Mouse (Mus musculus): ENCODE measurements around the gene Tbc1d22a. TPM values are rescaled to one million over a fixed set of nuclear protein-coding genes. Genes with fewer than 3 reads are reported as not detected.

Gene Tbc1d22a
- polyA plus RNA-seq, 1 experiment from 2014 or later = 9.1 TPM

DNA sequence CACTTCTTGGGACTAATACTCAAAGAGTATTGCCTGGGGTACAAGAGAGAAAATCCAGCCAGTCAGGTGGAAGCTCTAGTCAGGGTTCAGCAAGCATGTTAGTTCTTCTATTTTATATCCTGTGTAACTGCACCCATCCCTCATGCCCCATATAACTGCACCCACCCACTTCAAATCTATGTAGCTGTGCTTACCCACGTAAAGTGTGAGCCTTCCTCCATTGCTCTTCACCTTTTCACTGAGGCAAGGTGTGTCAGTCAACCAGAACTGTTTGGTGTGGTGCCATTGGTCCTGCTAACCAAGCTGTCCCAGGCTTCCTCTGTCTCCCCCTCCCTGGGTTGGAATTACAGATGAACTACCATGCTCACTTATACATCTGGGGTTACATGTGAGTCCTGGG lies 16.9 kb downstream of the Tbc1d22a start:
- WGBS = 86% methylated on average over 1 of the region's 1 CpGs
- peaks cover 2 to 10% of the 10 kb centered on the region in 2 experiments; a peak in 2 of 4 replicates for H3K4me1 ChIP-seq (ENCODE audit: control insufficient read depth in 2 of 2, insufficient read depth in 2 of 2, low read length in 2 of 2)
- no peak overlapping the region for H3K9ac ChIP-seq (ENCODE audit: low read length)
- no peak overlapping the region for H3K4me3 ChIP-seq (ENCODE audit: control insufficient read depth in 1 of 2, insufficient read depth in 1 of 2, low read depth in 1 of 2, low read length in 2 of 2)
- H3K27me3 ChIP-seq (ENCODE audit: control insufficient read depth, insufficient read depth, low read length) = no peaks in the 10 kb centered on the region
- no peaks in the 10 kb centered on the region for H3K9me3 ChIP-seq (ENCODE audit: control insufficient read depth, low read length)
- peaks cover 3% of the 10 kb centered on the region; the same call in 1 of the 2 replicates for H3K36me3 ChIP-seq (ENCODE audit: control insufficient read depth, insufficient read depth, low read length)
- H3K27ac ChIP-seq (replicated peaks in 1 of 2; ENCODE audit: control insufficient read depth in 1 of 2, insufficient read depth in 1 of 2, low read depth in 2 of 2, low read length in 2 of 2) = no peak overlapping the region
- H3K4me2 ChIP-seq (ENCODE audit: low read length) = no peak overlapping the region
- ATAC-seq (ENCODE audit: insufficient number of reproducible peaks, insufficient read depth, low FRiP score, low read depth) = no peak

DNA sequence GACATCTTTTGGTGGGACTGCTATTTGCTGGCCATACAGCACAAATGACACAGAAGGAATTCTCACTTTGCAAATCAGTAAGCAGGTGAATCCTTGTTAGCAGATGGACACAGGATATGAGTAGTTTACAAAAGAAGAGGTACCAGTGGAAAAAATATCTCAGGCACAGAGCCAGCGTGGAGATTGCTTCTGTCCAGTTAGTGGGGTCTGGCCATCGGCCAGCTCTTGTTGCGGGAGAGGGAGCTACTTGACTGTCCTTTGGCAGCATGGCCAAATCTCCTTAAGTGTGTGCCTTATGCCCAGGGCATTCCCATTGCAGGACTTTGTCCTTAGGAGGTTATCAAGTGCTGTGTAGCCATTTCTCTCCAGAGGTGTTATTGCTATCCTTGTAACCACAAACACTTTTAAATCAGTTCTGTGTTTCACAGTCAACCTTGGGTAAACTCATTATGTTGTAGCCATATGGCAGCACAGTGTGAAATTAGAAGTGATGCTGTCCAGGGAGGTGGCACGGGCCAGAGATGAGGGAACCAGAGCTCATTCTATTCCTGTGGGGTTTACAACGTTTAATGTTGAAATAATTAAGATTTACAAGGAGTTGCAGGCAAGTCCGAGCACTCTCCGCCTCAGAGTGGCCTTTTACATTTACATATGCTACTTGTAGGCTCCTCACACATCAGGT lies 17.7 kb downstream of the Tbc1d22a start:
- H3K9ac ChIP-seq (ENCODE audit: low read length) = no peak overlapping the region
- 43% methylated on average over 7 of the region's 7 CpGs for WGBS
- ATAC-seq (ENCODE audit: insufficient number of reproducible peaks, insufficient read depth, low FRiP score, low read depth) = no peak

DNA sequence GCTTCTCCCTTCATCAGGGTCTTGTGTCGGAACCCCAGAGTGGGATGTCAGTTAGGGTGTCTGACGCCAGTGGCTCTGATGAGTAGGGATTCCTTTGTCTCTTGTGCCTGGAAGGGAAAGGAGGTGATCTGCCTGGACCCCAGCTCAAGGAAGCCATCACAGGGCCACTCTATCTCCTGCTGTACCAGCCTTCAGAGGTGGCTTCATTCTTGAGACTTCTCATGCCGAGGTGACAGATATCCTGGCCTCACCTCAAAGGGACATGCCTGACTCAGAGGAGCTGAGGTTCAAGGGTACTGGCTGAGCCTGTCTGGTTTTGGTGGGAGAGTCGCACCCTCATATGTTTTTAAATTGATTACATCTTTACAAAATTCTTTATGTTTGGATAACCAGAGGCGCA lies 19.7 kb downstream of the Tbc1d22a start:
- Histone ChIP-seq H3K27ac (replicated peaks in 1 of 2; ENCODE audit: control insufficient read depth in 1 of 2, insufficient read depth in 1 of 2, low read depth in 2 of 2, low read length in 2 of 2) (no peak overlapping the region), H3K9me3 (ENCODE audit: control insufficient read depth, low read length) (no peaks in the 10 kb centered on the region), H3K27me3 (ENCODE audit: control insufficient read depth, insufficient read depth, low read length) (no peaks in the 10 kb centered on the region), H3K9ac (ENCODE audit: low read length) (no peak overlapping the region), H3K4me2 (ENCODE audit: low read length) (no peak overlapping the region), H3K36me3 (ENCODE audit: control insufficient read depth, insufficient read depth, low read length) (peaks cover 3% of the 10 kb centered on the region; the same call in 1 of the 2 replicates), H3K4me3 (ENCODE audit: control insufficient read depth in 1 of 2, insufficient read depth in 1 of 2, low read depth in 1 of 2, low read length in 2 of 2) (no peak overlapping the region), H3K4me1 (ENCODE audit: control insufficient read depth in 2 of 2, insufficient read depth in 2 of 2, low read length in 2 of 2) (peaks cover 2 to 10% of the 10 kb centered on the region in 2 experiments; a peak in 2 of 4 replicates)
- WGBS = 82% methylated on average over 5 of the region's 5 CpGs
- ATAC-seq (ENCODE audit: insufficient number of reproducible peaks, insufficient read depth, low FRiP score, low read depth) = no peak

More for the DNA sequence above, 17.7 kb downstream of the Tbc1d22a start:
- H3K4me1 ChIP-seq (ENCODE audit: control insufficient read depth in 2 of 2, insufficient read depth in 2 of 2, low read length in 2 of 2) = peaks cover 2 to 10% of the 10 kb centered on the region in 2 experiments; a peak in 2 of 4 replicates
- peaks cover 3% of the 10 kb centered on the region; the same call in 1 of the 2 replicates for H3K36me3 ChIP-seq (ENCODE audit: control insufficient read depth, insufficient read depth, low read length)
- H3K27ac ChIP-seq (replicated peaks in 1 of 2; ENCODE audit: control insufficient read depth in 1 of 2, insufficient read depth in 1 of 2, low read depth in 2 of 2, low read length in 2 of 2) = no peak overlapping the region; a peak in 1 of 4 replicates
- H3K4me2 ChIP-seq (ENCODE audit: low read length) = no peak overlapping the region
- H3K9me3 ChIP-seq (ENCODE audit: control insufficient read depth, low read length) = no peaks in the 10 kb centered on the region
- H3K4me3 ChIP-seq (ENCODE audit: control insufficient read depth in 1 of 2, insufficient read depth in 1 of 2, low read depth in 1 of 2, low read length in 2 of 2) = no peak overlapping the region
- H3K27me3 ChIP-seq (ENCODE audit: control insufficient read depth, insufficient read depth, low read length) = no peaks in the 10 kb centered on the region

DNA sequence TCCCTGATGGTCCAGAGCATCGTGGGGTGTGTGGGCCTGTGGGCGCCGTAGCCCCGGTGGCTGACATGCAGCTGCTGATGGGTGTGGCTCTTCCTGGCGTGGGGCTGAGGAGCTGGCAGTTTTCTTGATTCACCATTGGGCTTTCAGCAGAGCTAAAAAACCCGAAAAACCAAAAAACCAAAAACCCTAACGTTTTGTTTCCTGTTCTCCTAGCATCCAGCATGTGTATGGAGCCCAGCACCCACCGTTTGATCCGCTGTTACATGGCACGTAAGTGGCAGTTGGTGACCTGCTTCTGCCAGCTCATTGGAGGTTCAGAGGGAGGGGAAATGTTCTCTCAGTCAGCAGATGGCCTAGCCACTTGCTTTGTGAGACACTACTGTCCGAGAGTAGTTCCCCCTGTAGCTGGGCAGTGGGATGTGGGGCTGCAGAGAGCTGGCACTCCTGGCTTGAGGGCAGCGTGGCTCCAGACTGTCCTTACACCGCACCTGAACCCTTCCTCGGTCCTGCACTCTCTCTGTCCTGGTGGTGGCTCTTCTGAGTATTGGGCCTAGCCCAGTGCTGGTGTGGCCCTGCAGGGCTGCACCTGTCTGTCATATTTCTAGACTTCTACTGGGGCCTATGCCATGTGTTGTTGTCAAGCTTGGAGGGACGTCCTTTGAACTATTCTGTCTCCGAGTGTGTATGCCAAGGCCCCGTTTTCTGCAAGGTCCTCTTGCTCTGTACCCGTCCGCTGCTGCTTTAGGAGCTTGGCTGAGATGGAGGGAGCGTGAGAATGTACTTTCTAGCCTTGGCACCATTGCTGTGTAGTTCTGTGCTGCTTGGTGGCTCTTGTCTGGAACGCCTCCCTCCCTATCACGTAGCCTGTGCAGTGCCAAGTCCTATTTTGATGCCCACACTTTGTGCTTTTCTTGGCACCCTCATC lies 20.5 kb downstream of the Tbc1d22a start:
- H3K36me3 ChIP-seq (ENCODE audit: control insufficient read depth, insufficient read depth, low read length) = peaks cover 3% of the 10 kb centered on the region; the same call in 1 of the 2 replicates
- peaks cover 2 to 10% of the 10 kb centered on the region in 2 experiments; a peak in 2 of 4 replicates for H3K4me1 ChIP-seq (ENCODE audit: control insufficient read depth in 2 of 2, insufficient read depth in 2 of 2, low read length in 2 of 2)
- no peak overlapping the region for H3K27ac ChIP-seq (replicated peaks in 1 of 2; ENCODE audit: control insufficient read depth in 1 of 2, insufficient read depth in 1 of 2, low read depth in 2 of 2, low read length in 2 of 2)
- no peak overlapping the region for H3K9ac ChIP-seq (ENCODE audit: low read length)
- H3K9me3 ChIP-seq (ENCODE audit: control insufficient read depth, low read length) = no peaks in the 10 kb centered on the region
- no peak for ATAC-seq (ENCODE audit: insufficient number of reproducible peaks, insufficient read depth, low FRiP score, low read depth)
- H3K4me2 ChIP-seq (ENCODE audit: low read length) = no peak overlapping the region
- no peaks in the 10 kb centered on the region for H3K27me3 ChIP-seq (ENCODE audit: control insufficient read depth, insufficient read depth, low read length)
- H3K4me3 ChIP-seq (ENCODE audit: control insufficient read depth in 1 of 2, insufficient read depth in 1 of 2, low read depth in 1 of 2, low read length in 2 of 2) = no peak overlapping the region
- WGBS = 80% methylated on average over 22 of the region's 22 CpGs

DNA sequence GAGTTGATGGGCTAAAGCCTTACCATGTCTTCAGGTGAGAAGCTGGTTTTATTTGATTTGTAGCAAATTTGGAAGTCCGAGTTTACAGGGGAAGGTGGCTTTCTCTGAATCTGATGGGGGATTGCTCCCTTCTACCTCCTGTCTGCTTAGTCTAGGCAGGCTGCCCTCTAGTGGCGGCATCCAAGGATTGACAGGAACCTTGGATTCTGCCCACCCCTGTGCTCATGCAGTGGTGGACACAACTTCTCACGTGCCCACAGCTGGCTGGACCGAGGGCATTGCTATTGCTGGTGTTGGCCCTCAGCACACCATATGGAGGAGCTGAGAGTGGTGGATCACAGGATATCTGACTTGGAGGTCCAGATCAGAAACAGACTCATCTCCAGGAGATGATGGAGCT lies 22.0 kb downstream of the Tbc1d22a start:
- no peaks in the 10 kb centered on the region for H3K9me3 ChIP-seq (ENCODE audit: control insufficient read depth, low read length)
- H3K36me3 ChIP-seq (ENCODE audit: control insufficient read depth, insufficient read depth, low read length) = peaks cover 3% of the 10 kb centered on the region; the same call in 1 of the 2 replicates
- no peak overlapping the region for H3K27ac ChIP-seq (replicated peaks in 1 of 2; ENCODE audit: control insufficient read depth in 1 of 2, insufficient read depth in 1 of 2, low read depth in 2 of 2, low read length in 2 of 2)
- WGBS = 22% methylated on average over 4 of the region's 4 CpGs
- H3K4me1 ChIP-seq (ENCODE audit: control insufficient read depth in 2 of 2, insufficient read depth in 2 of 2, low read length in 2 of 2) = peaks cover 2 to 10% of the 10 kb centered on the region in 2 experiments; a peak in 2 of 4 replicates
- no peak overlapping the region for H3K4me3 ChIP-seq (ENCODE audit: control insufficient read depth in 1 of 2, insufficient read depth in 1 of 2, low read depth in 1 of 2, low read length in 2 of 2)
- ATAC-seq (ENCODE audit: insufficient number of reproducible peaks, insufficient read depth, low FRiP score, low read depth) = no peak
- H3K9ac ChIP-seq (ENCODE audit: low read length) = no peak overlapping the region
- no peak overlapping the region for H3K4me2 ChIP-seq (ENCODE audit: low read length)
- no peaks in the 10 kb centered on the region for H3K27me3 ChIP-seq (ENCODE audit: control insufficient read depth, insufficient read depth, low read length)

DNA sequence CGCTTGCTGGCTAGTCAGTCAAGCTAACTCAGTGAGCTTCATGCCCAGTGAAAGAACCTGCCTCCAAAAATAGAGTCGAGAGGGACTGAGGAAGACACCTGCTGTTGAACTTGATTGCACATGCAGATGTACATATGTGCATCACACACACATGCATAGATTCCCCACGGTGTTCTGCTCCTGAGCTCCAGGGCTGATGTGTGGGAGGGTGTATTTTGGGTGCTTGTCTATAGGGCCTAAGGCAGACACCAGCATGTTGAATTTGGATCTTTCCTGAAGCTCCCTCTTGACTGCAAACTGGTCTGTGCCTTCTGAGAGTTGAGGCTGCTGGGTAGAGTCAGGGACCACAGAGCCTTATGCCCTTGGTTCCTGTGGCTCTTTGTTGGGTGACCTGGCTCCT lies 23.8 kb downstream of the Tbc1d22a start:
- 83% methylated on average over 3 of the region's 3 CpGs for WGBS
- Histone ChIP-seq H3K27ac (replicated peaks in 1 of 2; ENCODE audit: control insufficient read depth in 1 of 2, insufficient read depth in 1 of 2, low read depth in 2 of 2, low read length in 2 of 2) (no peak overlapping the region), H3K9me3 (ENCODE audit: control insufficient read depth, low read length) (no peaks in the 10 kb centered on the region), H3K4me3 (ENCODE audit: control insufficient read depth in 1 of 2, insufficient read depth in 1 of 2, low read depth in 1 of 2, low read length in 2 of 2) (no peak overlapping the region), H3K4me2 (ENCODE audit: low read length) (no peak overlapping the region), H3K36me3 (ENCODE audit: control insufficient read depth, insufficient read depth, low read length) (peaks cover 7% of the 10 kb centered on the region; the same call in 1 of the 2 replicates), H3K4me1 (ENCODE audit: control insufficient read depth in 2 of 2, insufficient read depth in 2 of 2, low read length in 2 of 2) (no peaks in the 10 kb centered on the region), H3K27me3 (ENCODE audit: control insufficient read depth, insufficient read depth, low read length) (no peaks in the 10 kb centered on the region), H3K9ac (ENCODE audit: low read length) (no peak overlapping the region)
- ATAC-seq (ENCODE audit: insufficient number of reproducible peaks, insufficient read depth, low FRiP score, low read depth) = no peak

DNA sequence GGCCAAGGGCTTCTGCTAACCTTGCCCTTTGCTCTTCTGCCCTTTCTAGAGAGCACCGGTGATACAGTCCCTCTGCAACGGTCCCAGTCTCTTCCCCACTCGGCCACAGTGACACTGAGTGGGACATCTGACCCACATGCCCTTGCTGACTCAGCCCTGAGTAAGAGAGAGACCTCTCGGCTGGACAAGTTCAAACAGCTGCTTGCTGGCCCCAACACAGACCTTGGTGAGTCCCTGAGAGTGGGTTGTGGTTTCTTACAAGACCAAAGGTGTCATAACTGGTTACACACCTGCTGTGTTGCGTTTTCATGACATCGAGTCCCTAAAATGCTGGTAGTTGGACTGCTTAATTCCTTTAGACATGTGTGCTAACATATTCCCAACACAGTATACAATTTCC lies 24.8 kb downstream of the Tbc1d22a start:
- Histone ChIP-seq H3K4me1 (ENCODE audit: control insufficient read depth in 2 of 2, insufficient read depth in 2 of 2, low read length in 2 of 2) (no peaks in the 10 kb centered on the region), H3K9ac (ENCODE audit: low read length) (no peak overlapping the region), H3K36me3 (ENCODE audit: control insufficient read depth, insufficient read depth, low read length) (peaks cover 7% of the 10 kb centered on the region; the same call in 1 of the 2 replicates), H3K4me2 (ENCODE audit: low read length) (no peak overlapping the region), H3K27ac (replicated peaks in 1 of 2; ENCODE audit: control insufficient read depth in 1 of 2, insufficient read depth in 1 of 2, low read depth in 2 of 2, low read length in 2 of 2) (no peak overlapping the region), H3K27me3 (ENCODE audit: control insufficient read depth, insufficient read depth, low read length) (no peaks in the 10 kb centered on the region), H3K9me3 (ENCODE audit: control insufficient read depth, low read length) (no peaks in the 10 kb centered on the region), H3K4me3 (ENCODE audit: control insufficient read depth in 1 of 2, insufficient read depth in 1 of 2, low read depth in 1 of 2, low read length in 2 of 2) (no peak overlapping the region)
- WGBS = 92% methylated on average over 6 of the region's 6 CpGs
- no peak for ATAC-seq (ENCODE audit: insufficient number of reproducible peaks, insufficient read depth, low FRiP score, low read depth)
